Mouse (Mus musculus) adrenal gland, postnatal 10 days (tissue): ENCODE data around the gene Ddb1. TPM values are rescaled to one million over a fixed set of nuclear protein-coding genes. Genes with fewer than 3 reads are reported as not detected.

Experiments used
- DNase-seq: peaks from one replicate; pipeline ENCODE4 v3.0.0; 2021; ENCODE audit warnings: mixed read lengths
- total RNA-seq, 2 experiments: library from RNA; stranded (reverse); gene quantifications; 2 replicates each; pipeline ENCODE4 v1.2.3; 2021

The Ddb1 gene
- total RNA-seq, 2 experiments from 2014 or later = 252 to 259 TPM

GRCm38 (mm10) chr19:10590301-10590700 lies 14.8 kb upstream of the Ddb1 start:
- DNase-seq = no peak

GRCm38 (mm10) chr19:10591659-10592377 lies 13.3 kb upstream of the Ddb1 start:
- no peak for DNase-seq

GRCm38 (mm10) chr19:10598188-10598587 lies 6.9 kb upstream of the Ddb1 start:
- DNase-seq = peak; percentile 40

- DNase-seq = no peak
These were observed 5.5 kb upstream of the Ddb1 start for GRCm38 (mm10) chr19:10599648-10600047.

GRCm38 (mm10) chr19:10602247-10602769 lies 2.8 kb upstream of the Ddb1 start:
- DNase-seq = no peak

GRCm38 (mm10) chr19:10602787-10603186 lies 2.3 kb upstream of the Ddb1 start:
- peak; percentile 92 for DNase-seq

- peak; percentile 9 for DNase-seq
These were observed 1.2 kb upstream of the Ddb1 start for GRCm38 (mm10) chr19:10603660-10604523.

- DNase-seq = no peak
These were observed 593 bp upstream of the Ddb1 start for GRCm38 (mm10) chr19:10604534-10604933.

GRCm38 (mm10) chr19:10605901-10606622 lies 935 bp downstream of the Ddb1 start:
- no peak for DNase-seq

- DNase-seq = no peak
These were observed 3.6 kb downstream of the Ddb1 start for GRCm38 (mm10) chr19:10608573-10609240.

- DNase-seq = peak; percentile 65
These were observed 29.2 kb downstream of the Ddb1 start, which contains the start of gene Vwce for GRCm38 (mm10) chr19:10634106-10634871. Gene Vwce, plus strand, starts transcription at chr19:10634213.

- DNase-seq = peak; percentile 74
These were observed 29.8 kb downstream of the Ddb1 start for GRCm38 (mm10) chr19:10634872-10635318.

GRCm38 (mm10) chr19:10637840-10638239 lies 32.7 kb downstream of the Ddb1 start:
- DNase-seq = no peak

GRCm38 (mm10) chr19:10640080-10640479 lies 35.0 kb downstream of the Ddb1 start:
- DNase-seq = no peak

- no peak for DNase-seq
These were observed 35.7 kb downstream of the Ddb1 start for GRCm38 (mm10) chr19:10640589-10641378.

GRCm38 (mm10) chr19:10645616-10646015 lies 40.5 kb downstream of the Ddb1 start:
- DNase-seq = peak; percentile 38

- DNase-seq = no peak
These were observed 43.0 kb downstream of the Ddb1 start for GRCm38 (mm10) chr19:10648156-10648555.

- no peak for DNase-seq
These were observed 50.9 kb downstream of the Ddb1 start for GRCm38 (mm10) chr19:10656058-10656457.

- no peak for DNase-seq
These were observed 52.6 kb downstream of the Ddb1 start for GRCm38 (mm10) chr19:10657742-10658141.

- no peak for DNase-seq
These were observed 53.3 kb downstream of the Ddb1 start for GRCm38 (mm10) chr19:10658406-10658805.
